Mouse (Mus musculus) small intestine, adult 2 months (tissue): ENCODE measurements around the gene Zfp296. TPM values are rescaled to one million over a fixed set of nuclear protein-coding genes. Genes with fewer than 3 reads are reported as not detected.

Source experiments
- H3K27ac ChIP-seq: fragments of 200-500 bp; 2 replicates; pipeline ENCODE4 v1.5.1; 2012; ENCODE audit warnings: low read depth, low read length, control low read depth, inconsistent platforms; ENCODE audit not compliant: insufficient read depth
- H3K27me3 ChIP-seq: fragments of 200-500 bp; 2 replicates; pipeline ENCODE4 v1.6.1; 2012; ENCODE audit warnings: mild to moderate bottlenecking, moderate library complexity, low read length, inconsistent platforms; ENCODE audit not compliant: control insufficient read depth, insufficient read depth
- H3K36me3 ChIP-seq: fragments of 200-500 bp; 2 replicates; pipeline ENCODE4 v1.6.1; 2012; ENCODE audit warnings: mild to moderate bottlenecking, low read length, control low read depth, inconsistent platforms; ENCODE audit not compliant: control insufficient read depth, insufficient read depth
- H3K4me1 ChIP-seq: fragments of 200-500 bp; 2 replicates; pipeline ENCODE4 v1.6.1; 2012; ENCODE audit warnings: low read length, inconsistent platforms, mixed read lengths; ENCODE audit not compliant: control insufficient read depth, insufficient read depth, insufficient read length
- H3K4me3 ChIP-seq: fragments of 200-500 bp; 2 replicates; pipeline ENCODE4 v1.5.1; 2012; ENCODE audit warnings: low read depth, mild to moderate bottlenecking, control low read depth, inconsistent platforms, low read length, moderate library complexity
- CTCF ChIP-seq: fragments of 200-500 bp; IDR thresholded peaks from 2 replicates; pipeline ENCODE4 v1.5.1; 2012; ENCODE audit warnings: low read depth, mild to moderate bottlenecking, control low read depth, inconsistent platforms, low read length, moderate library complexity, mixed read lengths; ENCODE audit not compliant: insufficient replicate concordance, insufficient read length; ENCODE audit errors: extremely low read depth
- POLR2A ChIP-seq: fragments of 200-500 bp; IDR thresholded peaks from 2 replicates; pipeline ENCODE4 v1.6.1; 2012; ENCODE audit warnings: low read depth, mild to moderate bottlenecking, control low read depth, inconsistent platforms, low read length, moderate library complexity
- WGBS: fragments of 180-500 bp; shearing (Covaris S2); methylation state at CpG from one replicate; pipeline ENCODE4 v1.1.7; 2018; 5-methylcytosine and 5-hydroxymethylcytosine counted together
- polyA plus RNA-seq: library from polyadenylated mRNA; depleted of rRNA; stranded (reverse); fragments of >200 nt; gene quantifications from 2 replicates; pipeline ENCODE4 v1.2.3, GENCODE M21; 2012

Gene Zfp296
- polyA plus RNA-seq, 1 experiment = 3.7 TPM

DNA sequence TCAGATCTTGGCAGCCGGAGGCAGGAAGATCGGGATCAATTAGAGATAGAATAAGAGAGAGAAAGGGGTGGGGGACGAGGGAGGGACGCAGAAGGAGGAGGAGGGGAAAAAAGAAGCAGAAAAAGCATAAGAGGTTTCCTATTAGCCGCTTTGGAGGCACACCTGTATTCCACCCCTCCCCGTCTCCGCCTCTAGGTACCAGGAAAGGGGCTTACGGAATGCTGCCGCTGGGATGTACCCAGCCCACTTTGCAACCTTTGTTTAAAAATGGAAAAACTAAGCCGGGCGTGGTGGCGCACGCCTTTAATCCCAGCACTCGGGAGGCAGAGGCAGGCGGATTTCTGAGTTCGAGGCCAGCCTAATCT lies 3.3 kb upstream of the Zfp296 start:
- Histone ChIP-seq H3K27ac (peak overlapping the region; percentile 94; the same call in 1 of the 2 replicates), H3K27me3 (no peaks in the 10 kb centered on the region), H3K4me1 (peaks cover 17% of the 10 kb centered on the region), H3K4me3 (peak overlapping the region; percentile 87), H3K36me3 (peaks cover 7% of the 10 kb centered on the region; the same call in 1 of the 2 replicates)
- no peak for TF ChIP-seq CTCF
- TF ChIP-seq POLR2A = no peak
- WGBS = 11% methylated on average over 16 of the region's 16 CpGs

DNA sequence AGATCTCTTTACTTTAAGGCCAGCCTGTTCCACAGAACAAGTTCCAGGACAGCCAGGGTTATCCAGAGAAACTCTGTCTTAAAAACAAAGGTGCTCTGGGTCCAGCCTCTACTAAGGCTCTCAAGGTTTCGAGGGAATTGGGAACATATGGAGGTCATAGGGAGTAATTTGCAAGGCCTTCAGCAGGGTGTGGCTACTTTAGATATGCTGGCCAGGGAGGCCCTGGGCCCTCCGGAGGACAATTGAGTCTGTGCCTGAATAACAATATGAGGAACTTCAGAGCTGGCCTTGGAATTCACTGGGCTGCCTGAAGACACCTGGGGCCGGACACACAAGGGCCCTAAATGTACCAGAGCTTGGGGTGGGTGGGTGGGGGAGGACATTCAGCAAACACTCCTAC lies 1.5 kb upstream of the Zfp296 start:
- H3K36me3 ChIP-seq = peaks cover 6% of the 10 kb centered on the region
- TF ChIP-seq POLR2A (no peak), CTCF (no peak)
- H3K4me3 ChIP-seq = no peak overlapping the region
- WGBS = 48% methylated on average over 3 of the region's 3 CpGs
- peaks cover 16% of the 10 kb centered on the region for H3K4me1 ChIP-seq
- H3K27ac ChIP-seq = no peak overlapping the region
- no peaks in the 10 kb centered on the region for H3K27me3 ChIP-seq

DNA sequence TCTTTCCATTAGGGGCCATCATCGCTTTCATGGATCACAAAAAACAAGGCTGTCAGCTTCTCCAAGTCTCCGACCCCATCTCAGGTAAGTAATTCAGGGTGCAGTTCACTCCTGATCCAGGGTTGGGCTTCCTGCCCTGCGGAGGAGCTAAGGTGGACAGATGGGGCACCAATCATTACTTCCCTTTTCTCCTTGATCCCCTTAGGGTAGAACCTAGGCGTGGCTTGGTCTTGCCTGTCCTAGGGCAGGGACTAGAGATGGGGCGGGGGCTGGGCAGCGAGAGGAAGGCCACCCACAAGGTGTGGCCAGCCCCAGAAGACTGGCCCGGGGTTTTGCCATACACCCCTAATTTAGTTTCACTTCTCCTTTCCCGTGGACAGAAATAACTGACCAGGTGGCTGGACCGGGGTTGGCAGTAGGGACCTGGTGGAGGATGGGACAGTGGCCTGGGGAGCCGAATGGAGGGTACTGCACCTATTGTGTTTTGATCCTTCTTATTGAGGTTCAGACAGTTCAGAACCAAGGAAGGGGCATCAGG lies 859 bp downstream of the Zfp296 start:
- Histone ChIP-seq H3K27ac (no peak overlapping the region), H3K36me3 (peaks cover 19% of the 10 kb centered on the region), H3K4me3 (peak overlapping the region; percentile 68), H3K27me3 (no peaks in the 10 kb centered on the region), H3K4me1 (peaks cover 10% of the 10 kb centered on the region)
- WGBS = 14% methylated on average over 10 of the region's 10 CpGs
- no peak for TF ChIP-seq CTCF
- no peak for TF ChIP-seq POLR2A

- Histone ChIP-seq H3K4me1 (peaks cover 10% of the 10 kb centered on the region), H3K27me3 (no peaks in the 10 kb centered on the region), H3K4me3 (peak overlapping the region; percentile 68), H3K36me3 (peaks cover 21% of the 10 kb centered on the region), H3K27ac (no peak overlapping the region)
- TF ChIP-seq POLR2A (no peak), CTCF (no peak)
- 65% methylated on average over 4 of the region's 4 CpGs for WGBS
These were observed 1.3 kb downstream of the Zfp296 start for GRCm38 (mm10) chr7:19578436-19578835.

DNA sequence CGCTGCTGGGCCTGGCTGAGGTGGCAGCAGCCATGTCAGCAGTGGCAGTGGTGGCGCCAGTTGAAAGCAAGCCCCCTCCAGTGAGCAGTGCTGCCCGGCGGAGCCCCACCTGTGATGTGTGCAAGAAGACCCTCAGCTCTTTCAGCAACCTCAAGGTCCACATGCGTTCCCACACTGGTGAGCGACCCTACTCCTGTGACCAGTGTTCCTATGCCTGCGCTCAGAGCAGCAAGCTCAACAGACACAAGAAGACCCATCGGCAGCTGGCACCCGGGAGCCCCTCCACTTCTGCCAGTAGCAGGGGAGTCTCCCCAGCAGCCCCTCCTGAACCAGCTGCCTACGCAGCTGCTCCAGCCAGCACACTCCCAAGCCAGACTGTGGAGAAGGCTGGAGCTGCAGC lies 2.7 kb downstream of the Zfp296 start:
- Histone ChIP-seq H3K27ac (no peak overlapping the region), H3K36me3 (peaks cover 34% of the 10 kb centered on the region), H3K4me3 (no peak overlapping the region), H3K4me1 (peaks cover 10% of the 10 kb centered on the region), H3K27me3 (no peaks in the 10 kb centered on the region)
- no peak for TF ChIP-seq POLR2A
- no peak for TF ChIP-seq CTCF
- 95% methylated on average over 10 of the region's 10 CpGs for WGBS

GRCm38 (mm10) chr7:19580634-19581033 lies 3.5 kb downstream of the Zfp296 start:
- H3K36me3 ChIP-seq = peaks cover 40% of the 10 kb centered on the region
- WGBS = 79% methylated on average over 8 of the region's 8 CpGs
- no peak overlapping the region for H3K4me3 ChIP-seq
- H3K27ac ChIP-seq = no peak overlapping the region
- peaks cover 10% of the 10 kb centered on the region for H3K4me1 ChIP-seq
- H3K27me3 ChIP-seq = no peaks in the 10 kb centered on the region
- no peak for TF ChIP-seq POLR2A
- TF ChIP-seq CTCF = no peak

DNA sequence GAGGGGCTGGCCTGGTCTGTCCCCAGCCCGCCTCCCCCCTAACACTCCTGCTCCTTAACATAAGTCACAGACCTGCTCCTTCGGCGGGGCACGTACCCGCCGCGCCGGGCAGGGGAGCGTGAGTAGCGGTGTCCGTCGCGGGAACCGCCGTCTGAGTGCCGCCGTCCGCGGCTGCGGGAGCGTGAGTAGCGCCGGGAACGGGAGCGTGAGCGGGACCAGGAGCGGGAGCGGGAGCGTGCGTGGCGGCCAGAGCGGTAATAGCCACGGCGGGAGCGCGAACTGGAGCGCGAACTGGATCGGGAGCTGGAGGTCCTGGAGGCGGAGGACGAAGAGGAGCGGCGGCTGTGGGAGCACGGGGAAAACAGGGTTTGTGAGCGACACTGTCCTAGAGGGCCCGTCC lies 9.2 kb downstream of the Zfp296 start:
- H3K27me3 ChIP-seq = no peaks in the 10 kb centered on the region
- no peak overlapping the region for H3K4me3 ChIP-seq
- TF ChIP-seq CTCF (no peak), POLR2A (no peak)
- H3K27ac ChIP-seq = no peak overlapping the region
- H3K36me3 ChIP-seq = peaks cover 79% of the 10 kb centered on the region
- 95% methylated on average over 46 of the region's 46 CpGs for WGBS
- H3K4me1 ChIP-seq = no peaks in the 10 kb centered on the region
